Mouse (Mus musculus): ENCODE data around the gene Crybb3.

Gene Crybb3

GRCm38 (mm10) chr5:113081439-113081838, at the start of gene Crybb3:
Gene Crybb3 (minus strand): TSS chr5:113081584.
- in situ Hi-C loops (cut with MseI, MboI), result no loop called here

DNA sequence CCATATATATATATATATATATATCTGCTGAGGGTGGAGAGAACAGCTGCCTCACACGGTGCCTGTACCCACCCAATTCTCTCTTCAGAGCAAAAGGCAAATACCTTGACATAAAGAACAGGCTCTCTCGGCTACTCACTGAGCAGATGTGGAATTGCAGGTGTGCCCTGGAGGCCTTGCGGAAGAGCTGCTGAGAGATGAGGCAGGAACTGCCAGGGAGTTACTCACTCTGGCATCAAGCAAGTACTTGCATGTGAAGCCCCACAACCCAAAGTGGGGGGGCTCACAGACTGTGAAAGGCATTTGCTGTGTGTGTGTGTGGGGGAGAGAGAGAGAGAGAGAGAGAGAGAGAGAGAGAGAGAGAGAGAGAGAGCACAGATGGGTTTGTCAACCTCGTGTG, 47.0 kb upstream of the Crybb3 start:
- in situ Hi-C loops (cut with MseI, MboI), result no loop called here

DNA sequence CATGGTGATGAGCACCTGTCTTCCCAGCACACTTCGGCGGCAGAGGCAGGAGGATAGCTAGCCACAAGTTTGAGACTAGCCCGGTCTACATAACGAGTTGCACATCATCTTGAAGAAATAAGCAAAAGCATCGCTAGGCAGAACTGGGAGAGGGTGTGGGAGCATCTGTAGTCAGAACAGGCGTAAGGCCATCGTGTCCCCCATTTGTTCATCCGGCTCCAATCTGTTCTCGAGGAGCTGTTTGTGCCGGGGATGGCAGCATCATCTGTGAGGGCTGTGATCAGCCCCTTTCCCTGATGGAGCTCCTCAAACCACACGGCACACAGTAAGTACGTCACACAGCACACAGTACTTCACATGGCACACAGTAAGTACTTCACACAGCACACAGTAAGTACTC, 45.1 kb upstream of the Crybb3 start:
- in situ Hi-C loops (cut with MseI, MboI), result no loop called here

GRCm38 (mm10) chr5:113123693-113124092, 42.3 kb upstream of the Crybb3 start:
- in situ Hi-C loops (cut with MseI, MboI), result no loop called here

DNA sequence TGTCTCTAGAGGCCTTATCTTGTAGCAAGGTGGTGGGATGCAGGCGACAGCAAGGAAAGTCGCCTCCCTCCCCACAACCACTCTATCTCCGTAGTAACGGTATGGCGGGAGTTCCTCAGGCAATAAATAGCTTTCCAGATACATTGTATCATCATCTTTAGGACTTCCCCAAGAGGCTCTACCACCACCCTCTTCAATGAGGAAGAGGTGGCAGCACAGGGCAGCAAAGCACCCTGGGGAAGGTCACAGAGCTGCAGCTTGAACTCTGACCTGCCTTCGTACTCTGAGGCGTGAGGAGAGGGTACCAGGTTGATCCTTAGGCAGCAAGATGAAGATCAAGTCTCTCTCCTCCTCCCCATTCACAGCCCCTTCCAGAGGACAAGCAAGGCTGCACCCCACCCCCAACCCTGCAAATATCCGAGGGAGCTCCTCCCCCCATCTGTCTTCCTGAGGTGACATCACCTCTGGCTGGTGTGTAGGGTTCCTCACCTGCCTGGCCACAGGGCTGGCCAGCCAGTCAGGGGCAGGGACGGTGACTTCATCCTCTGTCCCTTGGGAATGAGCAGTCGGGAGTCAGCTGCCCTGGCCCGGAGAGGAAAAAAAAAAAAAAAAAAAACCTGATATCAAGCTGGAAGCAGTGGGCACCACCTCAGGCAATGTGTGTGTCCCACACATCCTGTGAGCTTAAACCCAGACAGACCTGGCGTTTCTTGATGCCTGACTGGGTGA, 41.1 kb upstream of the Crybb3 start:
- in situ Hi-C loops (cut with MseI, MboI), result no loop called here

GRCm38 (mm10) chr5:113121591-113121875, 40.1 kb upstream of the Crybb3 start:
- in situ Hi-C loops (cut with MseI, MboI), result no loop called here

GRCm38 (mm10) chr5:113120741-113121590, 39.6 kb upstream of the Crybb3 start:
- in situ Hi-C loops (cut with MseI, MboI), result no loop called here

GRCm38 (mm10) chr5:113119861-113120465, 38.6 kb upstream of the Crybb3 start:
- in situ Hi-C loops (cut with MseI, MboI), result no loop called here

DNA sequence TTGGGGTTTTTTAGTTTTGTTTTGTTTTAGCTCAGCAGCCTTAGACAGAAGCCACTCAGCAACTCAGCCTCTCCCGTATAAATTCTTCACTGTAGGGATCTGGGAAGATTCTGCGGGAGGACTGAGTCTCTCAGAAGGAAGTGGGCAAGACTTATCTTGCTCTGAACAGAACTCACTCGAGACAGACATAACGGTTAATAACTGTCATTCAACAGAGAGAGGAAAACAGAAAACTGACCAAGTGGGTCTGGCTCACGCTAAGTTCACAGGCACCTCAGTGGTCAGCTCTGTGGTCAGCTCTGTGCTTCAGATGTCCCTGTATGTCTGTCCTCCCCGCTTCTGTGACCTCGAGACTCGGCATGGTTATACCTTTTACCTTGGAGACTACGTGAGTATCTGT, 37.9 kb upstream of the Crybb3 start:
- in situ Hi-C loops (cut with MseI, MboI), result no loop called here

DNA sequence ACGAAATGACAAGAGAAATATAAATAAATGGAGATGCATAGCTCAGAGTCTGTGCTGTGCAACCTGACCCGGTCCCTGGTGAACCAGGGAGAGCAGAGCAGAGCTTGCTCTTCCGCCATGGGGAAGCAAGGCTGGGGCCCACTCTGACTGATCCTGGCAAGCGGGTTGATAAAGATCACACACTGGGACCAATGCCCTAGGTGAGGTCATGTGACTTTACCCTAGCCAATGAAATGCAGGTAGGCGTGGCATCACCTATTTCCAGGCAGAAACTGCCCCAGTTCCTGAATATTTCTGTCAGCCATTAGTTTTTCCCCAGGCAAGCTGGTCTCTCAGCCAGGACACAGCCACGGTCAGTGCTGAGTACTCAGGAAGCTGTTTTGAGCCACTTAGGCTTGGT, 37.3 kb upstream of the Crybb3 start:
- in situ Hi-C loops (cut with MseI, MboI), result no loop called here

DNA sequence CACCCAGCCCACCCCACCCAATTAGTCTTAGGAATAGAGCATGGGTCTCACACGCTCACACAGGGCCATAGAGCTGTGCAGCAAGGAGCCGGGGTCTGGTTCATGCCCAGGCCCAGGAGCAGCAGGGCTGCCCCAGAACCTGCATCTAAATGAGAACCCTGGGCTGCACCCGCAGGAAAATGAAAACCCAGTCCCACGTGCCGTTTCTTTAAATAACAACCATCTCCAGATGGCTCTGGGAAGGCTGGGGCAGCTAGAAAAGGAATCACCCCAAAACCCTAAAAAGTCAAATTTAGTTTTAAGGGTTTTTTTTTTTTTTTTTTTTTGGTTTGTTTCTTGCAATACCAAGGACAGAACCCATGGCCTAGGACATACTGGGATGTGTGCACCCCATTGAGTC, 36.0 kb upstream of the Crybb3 start:
- in situ Hi-C loops (cut with MseI, MboI), result no loop called here

GRCm38 (mm10) chr5:113115896-113116295, 34.5 kb upstream of the Crybb3 start:
- in situ Hi-C loops (cut with MseI, MboI), result no loop called here

GRCm38 (mm10) chr5:113114264-113115225, 33.2 kb upstream of the Crybb3 start:
- in situ Hi-C loops (cut with MseI, MboI), result no loop called here

DNA sequence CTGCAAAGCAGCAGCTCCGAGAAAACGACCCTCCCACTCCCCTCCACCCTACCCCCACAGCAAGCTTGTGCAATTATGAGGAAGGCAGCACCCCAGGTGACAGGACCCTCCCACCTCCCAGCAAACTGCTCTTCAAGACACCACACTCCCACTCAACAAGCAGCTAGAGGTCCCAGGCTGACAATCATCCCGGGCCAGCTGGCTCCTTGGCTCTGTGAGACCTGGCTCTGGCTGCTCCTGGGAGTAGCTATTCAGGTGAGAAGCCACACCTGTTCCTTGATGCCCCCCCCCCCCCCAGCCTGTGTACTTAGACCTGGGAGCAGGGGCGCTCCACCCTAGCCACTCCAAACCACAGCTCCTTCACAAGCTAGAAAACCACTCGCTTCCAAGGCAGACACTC, 31.7 kb upstream of the Crybb3 start:
- in situ Hi-C loops (cut with MseI, MboI), result no loop called here

GRCm38 (mm10) chr5:113111336-113111735, 30.0 kb upstream of the Crybb3 start:
- in situ Hi-C loops (cut with MseI, MboI), result no loop called here

DNA sequence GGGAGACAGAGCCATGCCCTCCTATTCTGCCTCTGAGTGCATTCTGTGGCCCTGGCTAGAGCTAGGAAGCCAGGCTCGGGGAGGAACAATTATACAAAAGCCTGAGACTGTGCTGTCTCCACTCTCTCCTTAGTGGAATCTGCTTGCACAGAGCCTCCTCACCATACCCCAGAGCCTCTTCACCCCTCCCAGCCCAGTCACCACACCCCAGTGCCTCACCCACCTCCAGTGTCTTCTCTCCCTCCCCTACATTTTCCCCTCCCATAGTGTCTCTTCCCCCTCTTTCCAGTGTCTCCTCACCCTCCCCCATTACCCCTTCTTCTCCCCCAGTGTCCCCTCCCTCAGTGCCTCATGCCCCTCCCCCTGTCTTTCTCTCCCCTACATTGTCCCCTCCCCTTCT, 29.5 kb upstream of the Crybb3 start:
- in situ Hi-C loops (cut with MseI, MboI), result no loop called here

DNA sequence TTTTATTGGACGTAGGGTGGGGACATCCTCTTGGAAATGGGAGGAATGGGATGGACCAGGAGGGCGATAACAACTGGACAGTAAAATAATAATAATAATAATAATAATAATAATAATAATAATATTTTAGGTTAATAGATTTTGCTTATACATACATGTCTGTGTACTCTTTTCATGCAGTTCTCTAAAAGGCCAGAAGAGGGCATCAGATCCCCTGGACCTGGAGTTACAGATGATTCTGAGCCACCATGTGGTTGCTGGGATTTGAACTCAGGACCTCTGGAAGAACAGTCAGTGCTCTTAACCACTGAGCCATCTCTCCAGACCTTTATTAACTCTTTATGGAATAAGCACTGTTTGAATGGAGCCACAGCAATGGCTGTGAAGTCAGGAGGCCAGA, 28.3 kb upstream of the Crybb3 start:
- in situ Hi-C loops (cut with MseI, MboI), result loop anchor here (5.0 kb wide), 3 partner anchors 33 to 58 kb away; no protein-coding TSS in a partner anchor

GRCm38 (mm10) chr5:113108165-113108764, 26.9 kb upstream of the Crybb3 start:
- in situ Hi-C loops (cut with MseI, MboI), result loop anchor here (5.0 kb wide), 3 partner anchors 34 to 59 kb away; no protein-coding TSS in a partner anchor

DNA sequence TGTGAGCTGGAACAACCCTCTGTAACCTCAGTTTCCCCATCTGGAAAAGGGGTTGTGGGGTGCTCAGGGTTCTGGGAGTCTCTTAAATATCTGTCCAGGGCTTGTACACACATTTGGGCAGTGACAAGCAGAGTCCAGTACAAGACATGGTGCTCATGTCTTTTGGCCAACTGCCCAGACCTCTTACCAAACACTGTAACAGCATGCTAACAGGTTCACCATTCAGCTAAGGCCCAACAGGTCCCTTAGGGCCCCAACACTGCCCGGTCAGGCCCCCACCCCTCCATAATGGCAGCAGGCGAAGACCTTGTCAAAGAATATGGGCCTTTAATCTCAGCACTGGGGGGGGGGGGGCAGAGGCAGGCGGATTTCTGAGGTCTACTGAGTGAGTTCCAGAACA, 26.3 kb upstream of the Crybb3 start:
- in situ Hi-C loops (cut with MseI, MboI), result loop anchor here (5.0 kb wide), 3 partner anchors 35 to 60 kb away; no protein-coding TSS in a partner anchor

- in situ Hi-C loops (cut with MseI, MboI), result loop anchor here (5.0 kb wide), 3 partner anchors 36 to 61 kb away; no protein-coding TSS in a partner anchor
Observed at GRCm38 (mm10) chr5:113106594-113106993, 25.2 kb upstream of the Crybb3 start.

DNA sequence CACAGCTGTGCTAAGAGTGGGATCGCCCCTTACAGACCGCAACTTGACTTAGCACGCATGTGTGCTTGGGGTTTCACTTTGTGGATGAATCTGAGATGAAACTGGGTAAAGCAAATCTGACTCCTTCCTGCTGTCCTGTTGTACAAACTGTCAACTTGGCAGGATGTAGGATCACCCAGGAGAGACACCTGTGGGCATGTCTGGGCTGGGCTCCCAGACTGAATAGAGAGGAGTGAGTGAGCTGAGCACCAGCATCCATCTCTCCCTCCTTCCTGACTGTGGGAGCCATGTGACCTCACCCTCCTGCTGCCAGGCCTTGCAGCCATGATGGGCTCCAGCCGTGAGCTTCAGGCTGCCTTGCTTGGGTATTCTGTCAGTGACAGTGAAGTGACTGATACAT, 24.1 kb upstream of the Crybb3 start:
- in situ Hi-C loops (cut with MseI, MboI), result loop anchor here (5.0 kb wide), 3 partner anchors 37 to 62 kb away; no protein-coding TSS in a partner anchor

Measured in mouse trophoblast stem cell (cell line).